Mouse (Mus musculus): ENCODE results near the gene Hinfp.

The Hinfp gene

GRCm38 (mm10) chr9:44313476-44314256 is 8.2 kb upstream of the Hinfp start:
- in situ Hi-C loops (cut with MboI, MseI), result no loop called here

- in situ Hi-C loops (cut with MboI, MseI), result no loop called here
These were observed 6.0 kb upstream of the Hinfp start for GRCm38 (mm10) chr9:44311136-44312134.

- in situ Hi-C loops (cut with MboI, MseI), result no loop called here
These were observed 5.3 kb upstream of the Hinfp start for GRCm38 (mm10) chr9:44310750-44311135.

GRCm38 (mm10) chr9:44309756-44310155 is 4.3 kb upstream of the Hinfp start:
- in situ Hi-C loops (cut with MboI, MseI), result loop anchor here (10.0 kb wide), 1 partner anchor 295 kb away; no protein-coding TSS in a partner anchor

- in situ Hi-C loops (cut with MboI, MseI), result loop anchor here (10.0 kb wide), 1 partner anchor 292 kb away; no protein-coding TSS in a partner anchor
These were observed 1.8 kb upstream of the Hinfp start for GRCm38 (mm10) chr9:44307248-44307647.

GRCm38 (mm10) chr9:44306532-44306931 is 1.1 kb upstream of the Hinfp start:
- in situ Hi-C loops (cut with MboI, MseI), result loop anchor here (10.0 kb wide), 1 partner anchor 292 kb away; no protein-coding TSS in a partner anchor

GRCm38 (mm10) chr9:44300001-44300400 is 5.5 kb downstream of the Hinfp start:
- in situ Hi-C loops (cut with MboI, MseI), result loop anchor here (10.0 kb wide), 1 partner anchor 285 kb away; no protein-coding TSS in a partner anchor

- in situ Hi-C loops (cut with MboI, MseI), result loop anchor here (5.0 kb wide), 2 partner anchors 40 to 60 kb away; partner anchors contain the start of gene Pdzd3
These were observed 13.0 kb downstream of the Hinfp start for GRCm38 (mm10) chr9:44292490-44292889.

- in situ Hi-C loops (cut with MboI, MseI), result no loop called here
These were observed 16.5 kb downstream of the Hinfp start for GRCm38 (mm10) chr9:44288959-44289291.

GRCm38 (mm10) chr9:44288076-44288958 is 17.2 kb downstream of the Hinfp start, which contains the start of gene Abcg4:
Gene Abcg4 (minus strand): TSS chr9:44288615.
- in situ Hi-C loops (cut with MboI, MseI), result no loop called here

GRCm38 (mm10) chr9:44287401-44288075 is 17.9 kb downstream of the Hinfp start:
- in situ Hi-C loops (cut with MboI, MseI), result no loop called here

- in situ Hi-C loops (cut with MboI, MseI), result no loop called here
These were observed 18.5 kb downstream of the Hinfp start for GRCm38 (mm10) chr9:44287003-44287400.

- in situ Hi-C loops (cut with MboI, MseI), result no loop called here
These were observed 19.1 kb downstream of the Hinfp start for GRCm38 (mm10) chr9:44286256-44286850.

- in situ Hi-C loops (cut with MboI, MseI), result no loop called here
These were observed 22.3 kb downstream of the Hinfp start for GRCm38 (mm10) chr9:44283183-44283582.

GRCm38 (mm10) chr9:44269973-44270372 is 35.5 kb downstream of the Hinfp start:
- in situ Hi-C loops (cut with MboI, MseI), result no loop called here

GRCm38 (mm10) chr9:44269077-44269476 is 36.4 kb downstream of the Hinfp start:
- in situ Hi-C loops (cut with MboI, MseI), result no loop called here

GRCm38 (mm10) chr9:44268432-44268831 is 37.0 kb downstream of the Hinfp start, which contains the start of gene Nlrx1:
Gene Nlrx1 (minus strand): TSS chr9:44268599.
- in situ Hi-C loops (cut with MboI, MseI), result no loop called here

GRCm38 (mm10) chr9:44268027-44268360 is 37.5 kb downstream of the Hinfp start:
- in situ Hi-C loops (cut with MboI, MseI), result no loop called here

GRCm38 (mm10) chr9:44267319-44268026 is 38.0 kb downstream of the Hinfp start:
- in situ Hi-C loops (cut with MboI, MseI), result no loop called here
